Mouse (Mus musculus): ENCODE data around the gene Pard6b. TPM values are rescaled to one million over a fixed set of nuclear protein-coding genes. Genes with fewer than 3 reads are reported as not detected.

Gene Pard6b
- polyA plus RNA-seq, 1 experiment from 2014 or later: 5.4 TPM

DNA sequence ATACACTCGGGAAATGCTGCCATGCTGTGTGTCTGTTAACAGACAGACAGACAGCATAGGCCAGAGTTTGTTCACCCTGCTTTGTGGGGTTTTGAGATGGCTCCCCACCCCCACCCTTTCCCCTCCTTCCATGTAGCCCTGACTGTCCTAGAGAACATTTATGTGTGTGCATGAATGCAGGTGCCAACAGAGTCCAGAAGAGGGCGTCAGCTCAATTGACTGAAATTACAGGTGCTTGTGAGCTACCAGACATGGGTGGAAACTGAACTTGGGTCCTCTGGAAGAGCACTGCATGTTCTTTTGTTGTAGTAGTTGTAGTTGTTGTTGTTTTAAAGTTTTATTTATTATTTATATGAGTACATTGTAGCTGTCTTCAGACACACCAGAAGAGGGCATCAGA is 2.8 kb downstream of the Pard6b start:
- Histone ChIP-seq H3K27me3 (peaks cover 39% of the 10 kb centered on the region), H3K4me1 (replicated peaks) (peaks cover 16% of the 10 kb centered on the region), H3K9me3 (no peaks in the 10 kb centered on the region), H3K4me2 (no peak overlapping the region), H3K36me3 (no peaks in the 10 kb centered on the region), H3K4me3 (replicated peaks) (no peak overlapping the region), H3K9ac (replicated peaks) (no peak overlapping the region), H3K27ac (no peak overlapping the region)
- no peak for ATAC-seq (ENCODE audit: insufficient number of reproducible peaks, insufficient read depth, low FRiP score, low TSS enrichment, low read depth)
- WGBS: 75% methylated on average over 2 of the region's 2 CpGs

DNA sequence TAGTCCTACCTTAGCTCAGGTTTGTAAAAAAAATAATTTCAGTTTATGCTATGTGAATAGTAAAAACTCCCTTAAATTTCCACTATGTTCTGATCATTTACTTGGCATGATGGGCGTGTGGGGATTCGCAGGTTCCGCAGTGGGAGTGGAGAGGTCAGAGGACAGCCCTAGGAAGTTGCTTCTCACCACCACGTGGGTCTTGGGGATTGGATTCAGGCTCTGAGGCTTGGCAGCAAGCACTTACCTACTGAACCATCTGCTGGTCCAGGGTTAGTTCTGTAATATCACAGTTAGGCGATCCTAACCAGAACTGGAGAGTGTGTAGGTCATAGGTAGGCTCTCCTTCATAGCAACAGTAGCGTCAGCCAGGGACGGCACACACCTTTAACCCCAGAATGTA is 3.4 kb downstream of the Pard6b start:
- Histone ChIP-seq H3K4me1 (replicated peaks) (peaks cover 16% of the 10 kb centered on the region), H3K36me3 (no peaks in the 10 kb centered on the region), H3K9ac (replicated peaks) (no peak overlapping the region), H3K27ac (no peak overlapping the region), H3K4me2 (no peak overlapping the region), H3K9me3 (no peaks in the 10 kb centered on the region), H3K4me3 (replicated peaks) (no peak overlapping the region), H3K27me3 (peaks cover 34% of the 10 kb centered on the region)
- ATAC-seq (ENCODE audit: insufficient number of reproducible peaks, insufficient read depth, low FRiP score, low TSS enrichment, low read depth): no peak
- WGBS: 92% methylated on average over 7 of the region's 7 CpGs

GRCm38 (mm10) chr2:168085621-168086265 is 4.9 kb downstream of the Pard6b start:
- no peak overlapping the region for H3K4me2 ChIP-seq
- no peak overlapping the region for H3K9ac ChIP-seq (replicated peaks)
- peaks cover 32% of the 10 kb centered on the region for H3K27me3 ChIP-seq
- H3K4me3 ChIP-seq (replicated peaks): no peak overlapping the region
- H3K36me3 ChIP-seq: no peaks in the 10 kb centered on the region
- H3K27ac ChIP-seq: no peak overlapping the region
- WGBS: 73% methylated on average over 10 of the region's 10 CpGs
- no peak for ATAC-seq (ENCODE audit: insufficient number of reproducible peaks, insufficient read depth, low FRiP score, low TSS enrichment, low read depth)
- no peaks in the 10 kb centered on the region for H3K9me3 ChIP-seq
- peaks cover 9% of the 10 kb centered on the region; the same call in 1 of the 2 replicates for H3K4me1 ChIP-seq (replicated peaks)

DNA sequence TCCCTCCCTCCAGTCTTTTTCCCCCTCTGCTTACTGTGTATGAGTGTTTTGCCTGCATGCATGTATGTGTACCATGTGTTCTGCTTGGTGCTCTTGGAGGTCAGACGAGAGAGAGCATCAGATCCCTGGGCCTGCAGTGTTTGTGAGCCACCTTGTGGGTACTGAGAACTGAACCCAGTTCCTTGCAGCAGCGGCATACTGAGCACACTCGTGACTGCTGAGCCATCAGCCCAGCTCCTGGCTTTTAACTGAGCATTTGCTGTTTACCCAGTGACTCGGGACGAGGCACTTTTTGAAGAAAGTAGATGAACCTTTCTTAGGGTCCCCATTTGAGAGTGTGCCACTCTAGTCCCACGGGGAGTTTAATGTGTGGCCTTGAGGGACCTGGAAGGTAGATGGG is 5.5 kb downstream of the Pard6b start:
- no peaks in the 10 kb centered on the region for H3K9me3 ChIP-seq
- H3K36me3 ChIP-seq: no peaks in the 10 kb centered on the region
- ATAC-seq (ENCODE audit: insufficient number of reproducible peaks, insufficient read depth, low FRiP score, low TSS enrichment, low read depth): no peak
- H3K27me3 ChIP-seq: peaks cover 26% of the 10 kb centered on the region
- H3K9ac ChIP-seq (replicated peaks): 0 out of 2 replicates have a peak overlapping the region, but pooled peaks have one; percentile 2
- no peak overlapping the region for H3K4me2 ChIP-seq
- no peak overlapping the region for H3K4me3 ChIP-seq (replicated peaks)
- peaks cover 9% of the 10 kb centered on the region; the same call in 1 of the 2 replicates for H3K4me1 ChIP-seq (replicated peaks)
- no peak overlapping the region for H3K27ac ChIP-seq
- 47% methylated on average over 6 of the region's 6 CpGs for WGBS

GRCm38 (mm10) chr2:168086839-168087238 is 6.0 kb downstream of the Pard6b start:
- Histone ChIP-seq H3K4me3 (replicated peaks) (no peak overlapping the region), H3K4me1 (replicated peaks) (peaks cover 7% of the 10 kb centered on the region; the same call in 1 of the 2 replicates), H3K4me2 (no peak overlapping the region), H3K27me3 (peaks cover 21% of the 10 kb centered on the region), H3K9me3 (no peaks in the 10 kb centered on the region), H3K27ac (no peak overlapping the region), H3K36me3 (no peaks in the 10 kb centered on the region), H3K9ac (replicated peaks) (no peak overlapping the region)
- WGBS: 70% methylated on average over 9 of the region's 9 CpGs
- ATAC-seq (ENCODE audit: insufficient number of reproducible peaks, insufficient read depth, low FRiP score, low TSS enrichment, low read depth): no peak

DNA sequence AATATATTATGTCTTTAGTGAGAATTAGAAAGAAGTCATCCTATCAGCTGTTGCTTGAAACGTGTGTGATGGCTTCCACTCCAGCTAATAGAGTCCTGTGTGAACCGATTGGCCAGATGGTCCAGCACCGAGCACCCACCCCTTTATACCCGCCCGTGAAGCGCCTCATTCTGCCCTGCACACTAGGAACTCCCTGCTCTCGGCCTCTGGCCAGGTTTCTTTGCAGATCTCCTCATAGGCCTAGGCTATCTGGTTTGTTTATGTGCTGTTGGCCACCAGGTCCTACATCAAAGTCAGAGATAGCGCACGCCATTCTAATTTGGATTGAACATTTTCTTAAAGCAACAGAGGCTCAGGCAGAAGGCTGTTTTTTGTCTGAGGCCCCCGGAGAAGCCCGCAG is 10.8 kb downstream of the Pard6b start:
- no peaks in the 10 kb centered on the region for H3K27me3 ChIP-seq
- no peak overlapping the region for H3K9ac ChIP-seq (replicated peaks)
- no peaks in the 10 kb centered on the region for H3K9me3 ChIP-seq
- no peak overlapping the region for H3K4me2 ChIP-seq
- WGBS: 63% methylated on average over 11 of the region's 11 CpGs
- no peak overlapping the region for H3K27ac ChIP-seq
- ATAC-seq (ENCODE audit: insufficient number of reproducible peaks, insufficient read depth, low FRiP score, low TSS enrichment, low read depth): no peak
- peaks cover 20% of the 10 kb centered on the region for H3K4me1 ChIP-seq (replicated peaks)
- peaks cover 3% of the 10 kb centered on the region; the same call in 1 of the 2 replicates for H3K36me3 ChIP-seq
- H3K4me3 ChIP-seq (replicated peaks): no peak overlapping the region

DNA sequence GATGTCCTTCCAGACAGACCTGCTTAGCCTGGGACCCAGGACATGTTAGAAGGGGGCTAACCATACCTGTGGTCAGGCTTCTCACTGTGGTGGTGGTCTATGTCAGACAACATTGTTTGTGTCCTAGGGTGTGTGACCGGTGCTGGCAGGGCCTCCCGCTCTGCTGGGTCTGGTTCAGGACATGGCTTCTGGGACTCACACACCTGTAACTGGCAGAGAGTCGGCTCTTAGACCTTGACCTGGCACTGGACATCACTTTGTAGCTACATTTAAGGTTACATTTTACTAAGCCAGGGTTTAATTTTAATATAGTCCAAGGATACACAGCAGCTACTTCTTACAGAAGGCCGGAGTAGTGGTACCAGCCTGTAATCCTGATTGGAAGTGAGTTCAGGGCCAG is 12.3 kb downstream of the Pard6b start:
- Histone ChIP-seq H3K9me3 (no peaks in the 10 kb centered on the region), H3K4me2 (no peak overlapping the region), H3K4me1 (replicated peaks) (peaks cover 25% of the 10 kb centered on the region), H3K9ac (replicated peaks) (no peak overlapping the region), H3K4me3 (replicated peaks) (no peak overlapping the region), H3K36me3 (peaks cover 3% of the 10 kb centered on the region; the same call in 1 of the 2 replicates), H3K27ac (no peak overlapping the region), H3K27me3 (no peaks in the 10 kb centered on the region)
- WGBS: 93% methylated on average over 4 of the region's 4 CpGs
- ATAC-seq (ENCODE audit: insufficient number of reproducible peaks, insufficient read depth, low FRiP score, low TSS enrichment, low read depth): no peak

DNA sequence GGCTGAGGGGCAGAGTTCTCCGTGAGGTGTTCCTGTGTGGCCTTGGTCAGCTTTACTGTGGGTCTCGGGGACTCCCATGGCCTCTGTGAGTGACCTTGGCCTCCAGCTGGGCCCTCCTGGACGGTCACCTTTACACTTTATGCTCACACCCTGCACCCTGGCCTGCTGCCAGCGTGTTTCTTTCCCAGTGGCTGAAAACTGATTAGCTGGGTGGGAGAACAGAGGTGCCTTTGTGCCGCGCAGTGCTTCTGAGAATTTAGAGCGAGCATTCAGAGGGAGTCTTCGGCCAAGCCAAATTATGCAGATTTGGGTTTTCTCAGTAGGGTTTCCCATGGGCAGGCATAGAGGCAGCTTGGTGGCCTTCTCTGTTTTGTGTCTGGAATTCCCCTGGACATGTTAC is 14.3 kb downstream of the Pard6b start:
- Histone ChIP-seq H3K9ac (replicated peaks) (no peak overlapping the region), H3K9me3 (no peaks in the 10 kb centered on the region), H3K4me1 (replicated peaks) (peaks cover 25% of the 10 kb centered on the region), H3K4me2 (no peak overlapping the region), H3K27me3 (no peaks in the 10 kb centered on the region), H3K27ac (peak overlapping the region; percentile 82), H3K36me3 (peaks cover 14% of the 10 kb centered on the region), H3K4me3 (replicated peaks) (no peak overlapping the region)
- WGBS: 72% methylated on average over 8 of the region's 8 CpGs
- no peak for ATAC-seq (ENCODE audit: insufficient number of reproducible peaks, insufficient read depth, low FRiP score, low TSS enrichment, low read depth)

DNA sequence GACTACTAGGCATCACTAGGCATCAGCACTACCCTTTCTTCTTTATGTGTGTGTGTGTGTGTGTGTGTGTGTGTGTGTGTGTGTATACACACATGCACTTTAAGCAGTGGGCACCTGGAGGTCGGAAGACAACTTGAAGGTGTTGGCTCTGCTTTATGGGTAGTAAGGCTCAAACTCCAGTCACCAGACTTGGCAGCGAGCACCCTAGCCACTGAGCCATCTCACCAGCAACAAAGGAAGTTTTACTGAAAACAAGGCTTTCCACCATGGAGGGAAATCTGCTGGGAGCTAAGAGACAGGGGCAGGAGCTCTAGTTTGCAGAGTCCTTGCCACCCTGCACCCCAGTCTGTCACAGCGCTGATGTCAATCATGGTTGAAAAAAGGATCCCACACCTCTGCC is 15.7 kb downstream of the Pard6b start:
- WGBS: 69% methylated on average over 3 of the region's 3 CpGs
- H3K36me3 ChIP-seq: peaks cover 14% of the 10 kb centered on the region
- ATAC-seq (ENCODE audit: insufficient number of reproducible peaks, insufficient read depth, low FRiP score, low TSS enrichment, low read depth): no peak

DNA sequence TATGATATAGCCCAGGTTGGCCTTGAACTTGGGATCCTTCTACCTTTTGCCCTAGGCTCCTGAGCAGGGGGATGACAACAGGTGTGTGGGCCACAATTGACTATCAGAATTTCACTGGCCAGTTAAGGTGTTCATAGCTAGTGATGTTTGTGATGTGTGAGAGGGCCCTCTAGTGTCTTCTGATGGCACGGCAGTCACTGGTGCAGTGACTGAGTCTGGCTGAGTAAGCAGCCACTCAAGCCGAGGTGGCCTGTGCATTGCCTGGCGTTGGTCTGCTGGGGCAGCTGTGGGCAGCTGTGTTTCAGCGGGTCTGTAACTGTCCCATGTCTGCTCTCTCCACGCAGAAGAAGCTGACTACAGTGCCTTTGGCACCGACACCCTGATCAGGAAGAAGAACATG is 17.2 kb downstream of the Pard6b start:
- Histone ChIP-seq H3K27me3 (no peaks in the 10 kb centered on the region), H3K9ac (replicated peaks) (no peak overlapping the region), H3K36me3 (peaks cover 11% of the 10 kb centered on the region), H3K9me3 (no peaks in the 10 kb centered on the region), H3K4me3 (replicated peaks) (no peak overlapping the region), H3K27ac (no peak overlapping the region), H3K4me2 (no peak overlapping the region), H3K4me1 (replicated peaks) (peaks cover 25% of the 10 kb centered on the region)
- no peak for ATAC-seq (ENCODE audit: insufficient number of reproducible peaks, insufficient read depth, low FRiP score, low TSS enrichment, low read depth)
- WGBS: 48% methylated on average over 6 of the region's 6 CpGs

More for the DNA sequence above, 15.7 kb downstream of the Pard6b start:
- no peak overlapping the region for H3K4me2 ChIP-seq
- H3K9me3 ChIP-seq: no peaks in the 10 kb centered on the region
- peak overlapping the region; percentile 18; the same call in 1 of the 2 replicates for H3K27ac ChIP-seq
- H3K4me1 ChIP-seq (replicated peaks): peaks cover 25% of the 10 kb centered on the region
- H3K4me3 ChIP-seq (replicated peaks): no peak overlapping the region
- no peak overlapping the region; the same call in 1 of the 2 replicates for H3K9ac ChIP-seq (replicated peaks)
- no peaks in the 10 kb centered on the region for H3K27me3 ChIP-seq

DNA sequence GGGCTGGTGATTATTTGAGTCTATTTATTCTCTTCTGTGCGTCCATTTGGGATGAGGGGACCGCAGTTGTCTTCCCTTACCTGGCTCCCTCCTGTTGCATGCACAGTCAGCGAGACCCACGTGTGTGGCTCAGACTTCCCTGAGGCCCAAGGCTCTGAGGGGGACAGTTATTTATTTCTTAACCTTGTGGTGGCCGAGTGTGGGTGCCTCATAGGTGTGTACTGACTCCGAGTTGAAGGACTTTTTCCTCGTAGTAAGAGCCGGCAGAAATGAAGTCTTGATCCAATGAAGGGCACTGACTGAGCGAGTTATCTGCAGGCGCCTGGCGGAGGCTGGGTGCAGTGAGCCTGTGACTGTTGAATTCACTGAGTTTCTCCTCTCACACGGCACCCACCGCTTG is 19.2 kb downstream of the Pard6b start:
- Histone ChIP-seq H3K27ac (no peak overlapping the region), H3K9me3 (no peaks in the 10 kb centered on the region), H3K36me3 (peaks cover 11% of the 10 kb centered on the region), H3K4me1 (replicated peaks) (peaks cover 16% of the 10 kb centered on the region), H3K4me3 (replicated peaks) (no peak overlapping the region), H3K9ac (replicated peaks) (no peak overlapping the region), H3K4me2 (no peak overlapping the region), H3K27me3 (no peaks in the 10 kb centered on the region)
- ATAC-seq (ENCODE audit: insufficient number of reproducible peaks, insufficient read depth, low FRiP score, low TSS enrichment, low read depth): no peak
- 89% methylated on average over 13 of the region's 13 CpGs for WGBS

GRCm38 (mm10) chr2:168101805-168102204 is 21.0 kb downstream of the Pard6b start:
- WGBS: 79% methylated on average over 5 of the region's 5 CpGs
- peaks cover 5% of the 10 kb centered on the region; the same call in 1 of the 2 replicates for H3K4me1 ChIP-seq (replicated peaks)
- H3K9me3 ChIP-seq: no peaks in the 10 kb centered on the region
- peaks cover 11% of the 10 kb centered on the region for H3K36me3 ChIP-seq
- H3K4me2 ChIP-seq: no peak overlapping the region
- no peak overlapping the region for H3K4me3 ChIP-seq (replicated peaks)
- H3K27ac ChIP-seq: no peak overlapping the region
- no peak for ATAC-seq (ENCODE audit: insufficient number of reproducible peaks, insufficient read depth, low FRiP score, low TSS enrichment, low read depth)
- H3K9ac ChIP-seq (replicated peaks): no peak overlapping the region
- H3K27me3 ChIP-seq: no peaks in the 10 kb centered on the region

All from limb, embryonic 12.5 days (tissue).